Mouse (Mus musculus): ENCODE results near the gene Anapc15-ps.

The Anapc15-ps gene

GRCm38 (mm10) chr10:95689833-95690232 lies 16.6 kb upstream of the Anapc15-ps start:
- no peak for DNase-seq (ENCODE audit: low read depth)

GRCm38 (mm10) chr10:95689058-95689457 lies 15.8 kb upstream of the Anapc15-ps start:
- no peak for DNase-seq (ENCODE audit: low read depth)

- no peak for DNase-seq (ENCODE audit: low read depth)
These were observed 14.4 kb upstream of the Anapc15-ps start for GRCm38 (mm10) chr10:95687558-95688141.

- no peak for DNase-seq (ENCODE audit: low read depth)
These were observed 12.8 kb upstream of the Anapc15-ps start for GRCm38 (mm10) chr10:95686041-95686440.

GRCm38 (mm10) chr10:95684782-95685555 lies 11.7 kb upstream of the Anapc15-ps start:
- no peak for DNase-seq (ENCODE audit: low read depth)

GRCm38 (mm10) chr10:95684250-95684649 lies 11.0 kb upstream of the Anapc15-ps start:
- no peak for DNase-seq (ENCODE audit: low read depth)

GRCm38 (mm10) chr10:95683735-95684134 lies 10.5 kb upstream of the Anapc15-ps start:
- DNase-seq (ENCODE audit: low read depth) = no peak

- DNase-seq (ENCODE audit: low read depth) = no peak
These were observed 9.7 kb upstream of the Anapc15-ps start for GRCm38 (mm10) chr10:95682964-95683363.

- no peak for DNase-seq (ENCODE audit: low read depth)
These were observed 9.0 kb upstream of the Anapc15-ps start for GRCm38 (mm10) chr10:95682091-95682740.

- DNase-seq (ENCODE audit: low read depth) = no peak
These were observed 8.2 kb upstream of the Anapc15-ps start for GRCm38 (mm10) chr10:95681481-95681880.

GRCm38 (mm10) chr10:95681058-95681440 lies 7.8 kb upstream of the Anapc15-ps start:
- DNase-seq (ENCODE audit: low read depth) = peak; percentile 51

GRCm38 (mm10) chr10:95680153-95681057 lies 7.2 kb upstream of the Anapc15-ps start:
- peak; percentile 10 for DNase-seq (ENCODE audit: low read depth)

- peak; percentile 9 for DNase-seq (ENCODE audit: low read depth)
These were observed 5.9 kb upstream of the Anapc15-ps start for GRCm38 (mm10) chr10:95679131-95679530.

GRCm38 (mm10) chr10:95678661-95679060 lies 5.4 kb upstream of the Anapc15-ps start:
- no peak for DNase-seq (ENCODE audit: low read depth)

GRCm38 (mm10) chr10:95678241-95678640 lies 5.0 kb upstream of the Anapc15-ps start:
- peak; percentile 51 for DNase-seq (ENCODE audit: low read depth)

GRCm38 (mm10) chr10:95677356-95678109 lies 4.3 kb upstream of the Anapc15-ps start:
- peak; percentile 81 for DNase-seq (ENCODE audit: low read depth)

- DNase-seq (ENCODE audit: low read depth) = peak; percentile 17
These were observed 3.7 kb upstream of the Anapc15-ps start for GRCm38 (mm10) chr10:95676991-95677355.

GRCm38 (mm10) chr10:95676387-95676786 lies 3.1 kb upstream of the Anapc15-ps start:
- no peak for DNase-seq (ENCODE audit: low read depth)

- no peak for DNase-seq (ENCODE audit: low read depth)
These were observed 2.2 kb downstream of the Anapc15-ps start for GRCm38 (mm10) chr10:95670781-95671780.

- no peak for DNase-seq (ENCODE audit: low read depth)
These were observed 3.4 kb downstream of the Anapc15-ps start for GRCm38 (mm10) chr10:95669872-95670271.

Data from induced T-regulatory cell, adult 2 months (primary cell).